Mouse (Mus musculus) layer of hippocampus, adult 2 months (tissue): ENCODE results near the gene Tnks1bp1. TPM values are rescaled to one million over a fixed set of nuclear protein-coding genes. Genes with fewer than 3 reads are reported as not detected.
A peak's percentile ranks its signal among the peaks of the same experiment; 100 is the strongest.

Experiments
- DNase-seq, 2 experiments: peaks; one replicate each; pipeline ENCODE4 v3.0.0; 2022; ENCODE audit warnings: low spot score in 2 of 2
- H3K27ac ChIP-seq: fragments of 200-600 bp; 2 replicates; pipeline ENCODE4 v1.8.1; 2022
- H3K4me3 ChIP-seq: fragments of 200-600 bp; 2 replicates; pipeline ENCODE4 v1.8.1; 2022; ENCODE audit warnings: mild to moderate bottlenecking
- CTCF ChIP-seq: fragments of 200-600 bp; conservative IDR thresholded peaks from 2 replicates; pipeline ENCODE4 v1.8.1; 2022; ENCODE audit warnings: antibody characterized with exemption, mild to moderate bottlenecking, moderate library complexity
- total RNA-seq, 2 experiments: library from RNA; stranded (reverse); gene quantifications; 2 replicates each; pipeline ENCODE4 v1.2.3; 2021

Tnks1bp1 gene
- total RNA-seq, 2 experiments from 2014 or later: 166 to 182 TPM

DNA sequence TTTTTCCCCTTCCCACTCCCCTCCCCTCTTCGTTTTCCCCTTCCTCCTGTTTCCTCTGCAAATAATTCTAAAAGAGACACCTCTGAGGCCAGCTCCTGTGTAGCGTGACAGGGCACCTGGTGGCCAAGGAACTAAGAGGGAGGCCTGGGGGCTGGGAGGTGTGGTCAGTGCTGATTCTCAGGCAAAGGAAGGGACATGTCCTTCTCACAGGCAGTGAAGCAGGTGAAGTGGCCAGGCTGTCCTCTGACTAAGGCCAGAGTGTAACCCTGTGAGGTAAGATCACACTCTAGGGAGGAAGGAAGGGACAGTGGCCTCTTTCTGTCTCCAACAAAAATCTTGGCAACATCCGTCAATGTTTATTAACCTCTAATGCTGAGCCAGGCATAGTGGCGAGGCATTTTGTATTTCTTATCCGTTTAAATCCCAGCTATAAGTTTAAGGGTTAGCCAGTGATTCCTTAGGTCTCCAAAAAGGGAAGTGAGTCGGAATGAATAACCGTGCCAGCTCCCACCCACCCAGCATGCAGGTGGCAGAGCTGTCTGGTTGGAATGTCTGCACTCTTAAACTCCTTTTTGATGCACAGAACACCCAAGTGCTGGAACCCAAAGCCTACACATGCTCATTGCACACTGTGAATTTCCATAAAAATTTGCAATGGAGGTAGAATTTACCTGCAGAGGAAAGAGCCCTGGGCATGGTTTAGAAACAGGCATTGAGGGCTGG lies 58.4 kb downstream of the Tnks1bp1 start:
- no peak overlapping the region for H3K4me3 ChIP-seq
- TF ChIP-seq CTCF: no peak
- no peak overlapping the region for H3K27ac ChIP-seq
- DNase-seq: no peak

DNA sequence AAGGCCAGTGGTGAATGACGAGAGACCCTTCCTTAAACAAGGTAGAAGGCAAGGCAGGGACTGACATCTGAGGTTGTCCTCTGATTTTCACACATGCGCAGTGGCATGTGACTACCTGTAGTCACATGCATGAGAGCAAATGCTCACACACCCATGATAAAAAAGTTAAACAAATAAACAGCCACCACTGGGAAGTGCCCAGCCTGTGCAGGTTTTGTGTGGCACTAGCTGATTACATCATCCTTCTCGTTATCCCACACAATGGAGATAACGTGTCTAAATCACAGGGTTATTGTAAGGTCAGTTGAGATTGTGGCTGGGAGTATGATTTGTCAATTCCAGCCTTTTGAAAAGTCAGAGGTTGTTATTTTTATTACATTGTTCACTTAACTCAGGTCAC lies 59.1 kb downstream of the Tnks1bp1 start:
- H3K4me3 ChIP-seq: no peak overlapping the region
- no peak for DNase-seq
- no peak overlapping the region for H3K27ac ChIP-seq
- no peak for TF ChIP-seq CTCF

DNA sequence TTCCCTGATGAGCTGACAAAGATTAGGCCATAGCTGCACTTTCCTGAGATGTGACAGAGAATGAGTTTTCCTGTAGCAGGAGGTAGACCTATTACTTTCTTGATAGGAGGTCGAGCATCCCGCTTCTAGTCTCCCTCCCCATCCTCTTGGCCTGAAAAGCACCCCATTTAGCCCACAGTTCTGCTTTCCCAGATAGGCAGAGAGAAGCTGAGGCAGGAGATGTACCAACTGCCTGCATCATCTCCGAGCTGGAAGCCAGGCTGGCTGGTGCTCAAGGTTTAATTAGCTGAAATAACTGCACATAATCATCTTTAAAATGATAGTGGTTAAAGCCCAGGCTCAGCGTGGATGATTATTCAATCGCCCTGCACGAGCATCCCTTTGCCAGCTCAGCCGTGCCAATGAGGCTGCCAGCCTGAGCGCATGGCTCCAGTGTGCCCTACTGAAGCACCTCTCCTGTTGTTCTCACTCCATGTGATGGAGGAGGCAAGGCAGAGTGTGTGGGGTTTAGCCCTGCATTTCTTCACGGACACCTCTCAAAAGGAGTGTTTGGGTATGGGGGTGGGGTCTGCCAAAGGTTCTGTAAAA lies 62.6 kb downstream of the Tnks1bp1 start:
- no peak for TF ChIP-seq CTCF
- no peak overlapping the region for H3K4me3 ChIP-seq
- peak in 1 of 2 experiments; percentile 18 for DNase-seq
- H3K27ac ChIP-seq: peak overlapping the region; percentile 76

Other genes starting within 250 kb of the Tnks1bp1 start
- 1 to 10 TPM; 6.0 to 6.1 TPM for gene Ube2l6, start 249.2 kb upstream of the Tnks1bp1 start, total RNA-seq
- gene Smtnl1, start 225.4 kb upstream of the Tnks1bp1 start, total RNA-seq: not detected
- gene Timm10, start 221.0 kb upstream of the Tnks1bp1 start, total RNA-seq: 10 to 100 TPM; 48.7 to 57.5 TPM
- gene Slc43a1, start 209.2 kb upstream of the Tnks1bp1 start, total RNA-seq: under 1 TPM; 0.27 to 0.79 TPM
- 10 to 100 TPM; 85.9 to 88.8 TPM for gene Rtn4rl2, start 161.3 kb upstream of the Tnks1bp1 start, total RNA-seq
- under 1 TPM; 0.61 to 0.84 TPM for gene Slc43a3, start 111.4 kb upstream of the Tnks1bp1 start, total RNA-seq
- not detected for gene Prg2, start 67.6 kb upstream of the Tnks1bp1 start, total RNA-seq
- not detected for gene Prg3, start 59.8 kb upstream of the Tnks1bp1 start, total RNA-seq
- 100 to 1,000 TPM; 125 to 132 TPM for gene Ssrp1, start 10.8 kb upstream of the Tnks1bp1 start, total RNA-seq
- 1 to 10 TPM; 2.3 to 2.4 TPM for gene P2rx3, start 10.6 kb upstream of the Tnks1bp1 start, total RNA-seq
- 1 to 10 TPM in 1 of 2 experiments, under 1 TPM in 1; 0.42 to 1.0 TPM for gene Aplnr, start 88.2 kb downstream of the Tnks1bp1 start, total RNA-seq
- gene Lrrc55, start 149.2 kb downstream of the Tnks1bp1 start, total RNA-seq: 10 to 100 TPM; 13.3 to 13.7 TPM